Mouse (Mus musculus) erythroblast, embryonic 14.5 days (primary cell): Measurements from ENCODE around the gene Mrtfa.

Experiments
- GATA1 ChIP-seq: IDR thresholded peaks from 2 replicates; pipeline ENCODE4 v1.6.1; 2012; ENCODE audit warnings: low read length, inconsistent platforms, mixed read lengths
- TAL1 ChIP-seq: IDR thresholded peaks from 3 replicates; pipeline ENCODE4 v1.6.1; 2012; ENCODE audit warnings: low read length, inconsistent platforms, mixed read lengths

DNA sequence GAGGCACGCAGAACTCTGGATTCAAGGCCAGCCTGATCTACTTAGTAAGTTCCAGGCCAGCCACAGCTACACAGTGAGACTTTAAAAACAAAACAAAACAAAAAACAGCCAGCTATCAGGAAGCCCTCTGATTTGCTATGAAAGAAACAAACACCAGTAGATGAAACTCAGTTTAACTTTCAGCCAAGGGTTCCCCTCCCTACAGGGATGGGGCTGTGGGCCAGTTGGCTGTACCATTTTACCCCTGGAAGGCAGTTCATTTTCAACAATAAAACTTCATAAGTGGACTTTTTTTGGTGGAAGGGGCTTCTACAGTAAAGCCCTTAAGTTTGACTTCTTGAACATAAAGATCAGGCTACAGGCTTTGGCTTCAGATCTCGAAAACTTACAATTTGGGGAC is 1.5 kb downstream of the Mrtfa start:
- no peak for TF ChIP-seq TAL1
- TF ChIP-seq GATA1, result no peak
